Mouse (Mus musculus) liver, embryonic 16.5 days (tissue): ENCODE measurements around the gene Sec23b. TPM values are rescaled to one million over a fixed set of nuclear protein-coding genes. Genes with fewer than 3 reads are reported as not detected.

Experiments
- ATAC-seq: fragments of 200-750 bp; cut with Nextera tagmentation; 2 replicates; pipeline ENCODE4 v1.8.0; 2017; ENCODE audit warnings: low read depth, mild to moderate bottlenecking, moderate number of reproducible peaks, moderate library complexity
- H3K27ac ChIP-seq: fragments of 300-500 bp; sonication (generic); 2 replicates; pipeline ENCODE4 v1.5.1; 2014; ENCODE audit warnings: mild to moderate bottlenecking, low read length
- H3K27me3 ChIP-seq: fragments of 300-500 bp; sonication (generic); 2 replicates; pipeline ENCODE4 v1.6.1; 2014; ENCODE audit warnings: low read depth, low read length, mixed read lengths; ENCODE audit not compliant: control insufficient read depth, insufficient read depth
- H3K36me3 ChIP-seq: fragments of 300-500 bp; sonication (generic); 2 replicates; pipeline ENCODE4 v1.6.1; 2014; ENCODE audit warnings: mild to moderate bottlenecking; ENCODE audit not compliant: control insufficient read depth, insufficient read depth
- H3K4me1 ChIP-seq: fragments of 300-500 bp; sonication (generic); 2 replicates; pipeline ENCODE4 v1.6.1; 2014; ENCODE audit warnings: low read depth, low read length, mixed read lengths; ENCODE audit not compliant: control insufficient read depth
- H3K4me2 ChIP-seq: fragments of 300-500 bp; sonication (generic); 2 replicates; pipeline ENCODE4 v1.6.1; 2014; ENCODE audit warnings: low read depth, low read length, mixed read lengths
- H3K4me3 ChIP-seq: fragments of 300-500 bp; sonication (generic); 2 replicates; pipeline ENCODE4 v1.5.1; 2014; ENCODE audit warnings: low read depth, mild to moderate bottlenecking, low read length
- H3K9ac ChIP-seq: fragments of 300-500 bp; sonication (generic); 2 replicates; pipeline ENCODE4 v1.6.1; 2014; ENCODE audit warnings: low read depth, low read length
- H3K9me3 ChIP-seq: fragments of 300-500 bp; sonication (generic); replicated peaks from 2 replicates; pipeline ENCODE4 v1.6.1; 2016; ENCODE audit warnings: low read length; ENCODE audit not compliant: control insufficient read depth
- WGBS: fragments of 180-500 bp; shearing (Covaris S2); extraction: QIAGEN DNeasy Blood & Tissue Kit; methylation state at CpG from one replicate; pipeline ENCODE4 v1.1.7; 2014; ENCODE audit not compliant: insufficient replicate concordance; 5-methylcytosine and 5-hydroxymethylcytosine counted together
- microRNA-seq: library from miRNA; unstranded; fragments of <30 nt; microRNA quantifications from one replicate; pipeline ENCODE4, GENCODE M21; 2016
- polyA plus RNA-seq: library from polyadenylated mRNA; unstranded; fragments of >200 nt; fragmentation: Nextera tagmentation; extraction: Ambion mirVana; gene quantifications from 2 replicates; pipeline ENCODE4 v1.2.1, GENCODE M21; 2015

Gene Sec23b
- polyA plus RNA-seq, 1 experiment from 2014 or later, result 44.0 TPM

GRCm38 (mm10) chr2:144634231-144634630 lies 78.2 kb downstream of the Sec23b start:
- no peak for ATAC-seq
- Histone ChIP-seq H3K9ac (no peak overlapping the region), H3K27me3 (no peaks in the 10 kb centered on the region), H3K27ac (no peak overlapping the region), H3K36me3 (no peaks in the 10 kb centered on the region), H3K4me1 (no peaks in the 10 kb centered on the region), H3K4me2 (no peak overlapping the region), H3K4me3 (no peak overlapping the region), H3K9me3 (no peaks in the 10 kb centered on the region)
- WGBS, result 47% methylated on average over 5 of the region's 5 CpGs

GRCm38 (mm10) chr2:144634729-144635128 lies 78.7 kb downstream of the Sec23b start:
- H3K4me3 ChIP-seq, result no peak overlapping the region
- no peaks in the 10 kb centered on the region for H3K36me3 ChIP-seq
- H3K4me1 ChIP-seq, result no peaks in the 10 kb centered on the region
- no peak for ATAC-seq
- H3K9ac ChIP-seq, result no peak overlapping the region
- H3K27ac ChIP-seq, result no peak overlapping the region
- 83% methylated on average over 2 of the region's 2 CpGs for WGBS
- H3K9me3 ChIP-seq, result no peaks in the 10 kb centered on the region
- H3K27me3 ChIP-seq, result no peaks in the 10 kb centered on the region
- no peak overlapping the region for H3K4me2 ChIP-seq

- H3K27me3 ChIP-seq, result no peaks in the 10 kb centered on the region
- no peak overlapping the region for H3K9ac ChIP-seq
- WGBS, result 15% methylated on average over 5 of the region's 5 CpGs
- ATAC-seq, result no peak
- no peak overlapping the region for H3K4me3 ChIP-seq
- H3K36me3 ChIP-seq, result no peaks in the 10 kb centered on the region
- no peaks in the 10 kb centered on the region for H3K9me3 ChIP-seq
- H3K27ac ChIP-seq, result no peak overlapping the region
- H3K4me2 ChIP-seq, result no peak overlapping the region
- H3K4me1 ChIP-seq, result no peaks in the 10 kb centered on the region
Observed at GRCm38 (mm10) chr2:144635644-144636320, 79.8 kb downstream of the Sec23b start.

- Histone ChIP-seq H3K27ac (no peak overlapping the region), H3K9ac (no peak overlapping the region), H3K9me3 (no peaks in the 10 kb centered on the region), H3K36me3 (no peaks in the 10 kb centered on the region), H3K4me3 (no peak overlapping the region), H3K27me3 (no peaks in the 10 kb centered on the region), H3K4me2 (no peak overlapping the region), H3K4me1 (no peaks in the 10 kb centered on the region)
- ATAC-seq, result no peak
- 66% methylated on average over 4 of the region's 4 CpGs for WGBS
Observed at GRCm38 (mm10) chr2:144637204-144637603, 81.2 kb downstream of the Sec23b start.

- Histone ChIP-seq H3K4me3 (no peak overlapping the region), H3K9me3 (no peaks in the 10 kb centered on the region), H3K9ac (no peak overlapping the region), H3K36me3 (no peaks in the 10 kb centered on the region), H3K4me1 (no peaks in the 10 kb centered on the region), H3K27ac (no peak overlapping the region), H3K4me2 (no peak overlapping the region), H3K27me3 (no peaks in the 10 kb centered on the region)
- 77% methylated on average over 12 of the region's 12 CpGs for WGBS
- no peak for ATAC-seq
Observed at GRCm38 (mm10) chr2:144637671-144638395, 81.8 kb downstream of the Sec23b start.

- Histone ChIP-seq H3K4me1 (no peaks in the 10 kb centered on the region), H3K27me3 (no peaks in the 10 kb centered on the region), H3K9me3 (no peaks in the 10 kb centered on the region), H3K4me2 (no peak overlapping the region), H3K9ac (no peak overlapping the region), H3K4me3 (no peak overlapping the region), H3K36me3 (no peaks in the 10 kb centered on the region), H3K27ac (no peak overlapping the region)
- WGBS, result 56% methylated on average over 4 of the region's 4 CpGs
- ATAC-seq, result no peak
Observed at GRCm38 (mm10) chr2:144638719-144639118, 82.7 kb downstream of the Sec23b start.

- H3K36me3 ChIP-seq, result no peaks in the 10 kb centered on the region
- no peak overlapping the region for H3K27ac ChIP-seq
- no peak for ATAC-seq
- no peak overlapping the region for H3K4me2 ChIP-seq
- WGBS, result 65% methylated on average over 7 of the region's 7 CpGs
- H3K27me3 ChIP-seq, result no peaks in the 10 kb centered on the region
- H3K4me3 ChIP-seq, result no peak overlapping the region
- no peaks in the 10 kb centered on the region for H3K4me1 ChIP-seq
- no peak overlapping the region for H3K9ac ChIP-seq
- no peaks in the 10 kb centered on the region for H3K9me3 ChIP-seq
Observed at GRCm38 (mm10) chr2:144640101-144640500, 84.1 kb downstream of the Sec23b start.

Small RNA genes within 50 kb of the gene (microRNA-seq; reads per million reads assigned to microRNA genes)
- gene Gm24823, result not detected

Other genes starting within 250 kb of the Sec23b start
- gene Ovol2, start 224.1 kb upstream of the Sec23b start, polyA plus RNA-seq, result 0.06 TPM in 1 of 2 replicates, not detected in the other
- gene Kat14, start 187.2 kb upstream of the Sec23b start, polyA plus RNA-seq, result 12.9 and 15.3 TPM in 2 replicates
- 0.63 and 1.1 TPM in 2 replicates for gene Pet117, start 187.2 kb upstream of the Sec23b start, polyA plus RNA-seq
- gene Dzank1, start 28.8 kb upstream of the Sec23b start, polyA plus RNA-seq, result 0.02 and 0.14 TPM in 2 replicates
- gene Polr3f, start 28.5 kb upstream of the Sec23b start, polyA plus RNA-seq, result 6.6 and 6.7 TPM in 2 replicates
- gene Rbbp9, start 5.4 kb upstream of the Sec23b start, polyA plus RNA-seq, result 9.7 and 11.1 TPM in 2 replicates
- gene Smim26, start 37.8 kb downstream of the Sec23b start, polyA plus RNA-seq, result 10.3 and 13.6 TPM in 2 replicates
- 14.5 and 16.8 TPM in 2 replicates for gene Dtd1, start 43.7 kb downstream of the Sec23b start, polyA plus RNA-seq